Mouse (Mus musculus) monocyte, adult 5-6 weeks (primary cell): Measurements from ENCODE around the gene Gm21188. TPM values are rescaled to one million over a fixed set of nuclear protein-coding genes. Genes with fewer than 3 reads are reported as not detected.
"Not testable (repeated sequence)": the region's sequence is repeated elsewhere in the genome, so short reads cannot be mapped to it uniquely, and the experiment has no call there.

ENCODE experiments used
- ATAC-seq: fragments of 153-309, 156-312 bp; replicated peaks from 2 replicates; pipeline ENCODE4 v1.8.0; 2017; ENCODE audit warnings: mild to moderate bottlenecking; ENCODE audit not compliant: low TSS enrichment, insufficient number of reproducible peaks, severe bottlenecking, poor library complexity, low FRiP score
- total RNA-seq: library from RNA; stranded (forward); fragments of 200-1000, 200-491, 200-594 nt; gene quantifications from 3 replicates; pipeline ENCODE4 v1.2.3, GENCODE M21; 2017

Gene Gm21188
- 136 to 183 TPM (median 179 TPM) in 3 replicates for total RNA-seq

- not testable (repeated sequence) for ATAC-seq
Observed at GRCm38 (mm10) chr13:120052085-120052484, at the start of gene Gm21188. Gene Gm21188, minus strand, starts transcription at chr13:120052194.

- peak; percentile 60 for ATAC-seq
Observed at GRCm38 (mm10) chr13:120099327-120099726, 47.3 kb upstream of the Gm21188 start.

DNA sequence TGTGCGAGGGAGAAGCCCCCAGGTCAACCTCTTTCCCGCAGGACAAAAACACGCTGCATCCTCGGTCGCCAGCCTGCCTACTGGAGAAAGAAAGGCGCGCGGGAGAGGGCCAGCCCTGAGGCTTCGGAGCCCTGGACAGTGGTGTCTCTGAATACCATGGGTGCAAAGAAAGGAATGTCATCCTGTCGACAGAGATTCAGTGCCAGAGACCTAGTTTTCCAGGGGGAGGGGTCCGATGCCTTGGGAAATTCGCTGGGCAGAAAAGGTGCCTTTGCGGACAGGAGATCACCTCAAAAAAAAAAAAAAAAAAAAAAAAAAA is 44.9 kb upstream of the Gm21188 start:
- ATAC-seq = 0 out of 2 replicates have a peak, but pooled peaks have one; percentile 3

DNA sequence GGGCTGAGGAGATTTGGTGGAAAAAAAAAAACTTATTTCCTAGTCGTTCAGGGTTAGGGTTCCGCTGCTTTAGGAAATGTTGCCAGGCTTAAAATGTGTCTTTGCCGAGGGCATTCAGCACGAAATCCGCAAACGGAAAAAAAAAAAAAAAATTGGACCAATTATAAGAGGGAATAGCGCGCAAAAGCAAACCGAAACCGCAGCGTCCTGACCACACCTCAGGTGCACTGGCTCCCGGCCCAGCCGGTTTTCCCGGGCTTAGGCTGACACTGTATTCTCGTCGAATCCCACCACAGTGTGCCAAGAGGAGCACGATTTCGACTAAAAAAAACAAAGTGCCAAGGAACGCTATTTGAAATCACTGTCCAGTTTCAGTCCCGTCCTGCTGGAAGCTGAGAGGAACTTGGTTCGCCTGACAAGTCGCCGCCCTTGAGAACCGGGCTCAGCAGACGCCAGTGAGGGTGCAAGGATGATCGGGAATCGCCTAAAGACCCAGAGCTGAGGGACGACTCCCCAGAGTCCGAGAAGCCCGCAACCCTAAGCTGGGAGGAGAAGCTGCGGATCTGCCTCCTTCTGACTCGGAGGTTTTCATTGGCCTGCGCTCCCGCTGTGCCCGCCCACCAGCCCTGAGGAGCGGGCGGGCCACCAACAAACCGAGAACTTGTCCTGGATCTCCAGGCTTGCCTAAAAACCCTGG is 44.4 kb upstream of the Gm21188 start:
- peak; percentile 24 for ATAC-seq

DNA sequence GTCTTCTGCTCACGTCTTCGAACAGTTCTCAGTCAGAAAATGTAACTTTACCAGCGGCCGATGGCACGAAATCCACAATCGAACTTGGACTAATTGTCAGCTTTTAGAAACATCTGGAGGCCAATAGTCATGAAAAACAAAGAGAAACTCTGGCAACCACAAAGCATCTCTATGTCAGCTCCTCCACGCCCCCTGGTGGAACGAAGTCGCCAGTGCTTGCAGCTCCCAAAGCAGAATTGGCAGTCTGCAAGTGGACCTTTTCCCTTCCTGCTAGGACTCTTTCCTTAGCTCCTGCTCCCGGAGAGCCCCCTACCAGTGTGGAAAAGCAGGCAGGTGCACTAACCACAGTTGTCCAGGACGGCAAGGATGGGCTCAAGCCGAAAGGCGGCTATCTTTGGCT is 41.0 kb upstream of the Gm21188 start:
- peak; percentile 48; the same call in 1 of the 2 replicates for ATAC-seq

GRCm38 (mm10) chr13:120079644-120080043 is 27.6 kb upstream of the Gm21188 start:
- not testable (repeated sequence) for ATAC-seq

DNA sequence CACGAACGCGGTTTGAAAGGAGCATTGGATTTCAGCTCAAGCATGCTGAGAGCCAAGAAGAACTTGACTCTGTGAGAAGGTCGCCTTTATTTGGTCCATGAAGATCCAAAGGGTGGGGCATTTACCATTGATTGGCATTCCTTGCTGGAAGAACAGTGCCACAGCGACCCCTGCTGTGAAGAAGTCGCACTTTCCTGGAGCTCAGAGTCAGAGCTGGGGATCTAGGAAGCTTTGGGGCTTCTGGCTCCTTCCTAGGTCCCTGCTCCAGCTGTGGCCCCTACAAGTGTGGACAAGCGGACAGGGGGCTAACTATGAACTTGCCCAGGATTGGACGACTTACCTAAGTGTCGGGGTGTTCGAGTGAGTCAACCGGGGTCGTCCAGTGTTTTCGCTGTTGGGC is 18.9 kb upstream of the Gm21188 start:
- ATAC-seq = peak; percentile 64

DNA sequence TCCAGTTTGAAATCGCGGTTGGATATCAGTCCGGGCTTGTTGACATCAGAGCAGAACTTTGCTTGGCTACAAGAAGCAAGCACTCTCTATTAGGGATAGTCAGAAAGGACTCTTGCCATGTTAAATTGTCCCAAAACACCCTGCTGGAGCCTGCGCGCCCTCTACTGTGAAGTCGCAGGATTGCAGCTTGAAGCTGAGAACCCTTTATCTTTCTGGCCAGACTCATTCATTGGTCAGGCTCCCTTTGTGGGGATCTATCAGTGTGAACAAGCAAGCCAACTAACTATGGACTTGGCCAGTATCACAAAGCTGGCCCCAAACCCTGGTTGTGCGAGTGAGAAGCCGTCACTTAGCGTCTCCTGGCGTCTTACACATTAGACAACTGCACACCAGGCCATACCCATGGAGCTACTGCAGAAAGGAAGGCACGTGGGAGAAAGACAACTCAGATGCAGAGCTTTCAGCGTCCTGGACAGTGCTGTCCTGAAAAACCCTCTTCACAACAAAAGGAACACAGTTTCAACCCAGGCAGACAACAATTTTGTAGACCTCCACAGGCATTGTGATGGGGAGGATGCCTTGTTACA is 18.1 kb upstream of the Gm21188 start:
- ATAC-seq = peak; percentile 86

- peak; percentile 96 for ATAC-seq
Observed at GRCm38 (mm10) chr13:120063439-120064089, 11.6 kb upstream of the Gm21188 start.

DNA sequence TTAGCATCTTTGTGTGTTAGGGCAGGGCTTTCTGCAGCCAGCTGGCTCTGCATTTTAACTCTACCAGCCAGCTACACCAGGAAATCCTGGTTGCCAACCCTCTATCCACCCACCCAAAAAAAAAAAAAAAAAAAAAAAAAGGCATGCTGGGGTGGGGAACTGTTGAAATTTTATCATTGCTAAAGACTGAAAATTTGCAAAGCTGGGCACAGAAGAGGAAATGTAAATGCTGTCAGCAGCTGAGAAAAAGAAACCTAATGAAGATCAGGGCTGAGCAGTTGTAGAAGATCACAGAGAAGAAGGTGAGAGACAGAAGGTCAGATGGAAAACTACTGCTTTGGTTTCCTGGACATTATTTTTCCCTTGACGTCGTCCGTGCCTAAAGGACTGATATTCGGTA is 10.9 kb upstream of the Gm21188 start:
- ATAC-seq = peak; percentile 50; the same call in 1 of the 2 replicates

DNA sequence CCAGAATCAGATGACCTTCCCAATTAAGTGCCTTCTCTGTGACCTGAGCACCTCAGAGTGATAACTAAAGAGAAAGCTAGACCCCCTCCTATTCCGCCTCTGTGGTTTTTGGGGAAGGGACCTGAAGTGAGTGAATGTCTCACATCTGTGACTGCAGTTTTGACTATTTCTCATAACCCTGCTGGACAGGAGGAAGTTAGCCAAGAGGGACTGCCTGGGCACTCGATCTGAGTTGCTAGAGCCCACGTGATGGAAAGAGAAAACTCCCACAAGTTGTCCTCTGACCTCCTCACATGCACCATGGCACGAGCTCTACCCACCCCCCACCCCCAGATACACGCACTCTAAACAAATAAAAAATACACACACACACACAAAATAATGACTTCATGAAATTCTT is 3.4 kb downstream of the Gm21188 start:
- peak; percentile 50 for ATAC-seq

GRCm38 (mm10) chr13:120048186-120048585 is 3.8 kb downstream of the Gm21188 start:
- ATAC-seq = peak; percentile 73

DNA sequence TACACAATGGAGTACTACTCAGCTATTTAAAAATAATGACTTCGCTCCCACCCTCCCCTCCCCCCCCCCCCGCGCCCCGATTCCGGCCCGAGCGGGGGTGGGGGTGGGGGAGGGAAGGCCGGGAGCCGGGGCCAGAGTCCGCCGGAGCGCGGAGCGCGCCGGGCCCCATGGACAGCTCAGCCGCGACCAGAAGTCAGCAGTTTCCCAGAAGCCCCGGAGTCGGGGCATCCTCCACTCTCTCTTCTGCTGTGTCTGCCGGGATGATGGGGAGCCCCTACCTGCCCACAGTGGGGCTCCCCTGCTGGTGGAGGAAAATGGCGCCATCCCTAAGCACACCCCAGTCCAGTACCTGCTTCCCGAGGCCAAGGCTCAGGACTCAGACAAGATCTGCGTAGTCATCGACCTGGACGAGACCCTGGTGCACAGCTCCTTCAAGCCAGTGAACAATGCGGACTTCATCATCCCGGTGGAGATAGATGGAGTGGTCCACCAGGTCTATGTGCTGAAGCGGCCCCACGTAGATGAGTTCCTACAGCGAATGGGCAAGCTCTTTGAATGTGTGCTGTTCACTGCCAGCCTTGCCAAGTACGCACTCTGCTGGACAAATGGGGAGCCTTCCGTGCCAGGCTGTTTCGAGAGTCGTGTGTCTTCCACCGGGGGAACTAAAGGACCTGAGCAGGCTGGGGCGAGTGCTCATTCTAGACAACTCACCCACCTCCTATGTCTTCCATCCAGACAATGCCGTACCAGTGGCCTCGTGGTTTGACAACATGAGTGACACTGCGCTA is 5.4 kb downstream of the Gm21188 start:
- ATAC-seq = peak; percentile 51

GRCm38 (mm10) chr13:120041145-120041544 is 10.8 kb downstream of the Gm21188 start:
- peak; percentile 68; the same call in 1 of the 2 replicates for ATAC-seq

GRCm38 (mm10) chr13:120037881-120038280 is 14.1 kb downstream of the Gm21188 start:
- ATAC-seq = not testable (repeated sequence)

DNA sequence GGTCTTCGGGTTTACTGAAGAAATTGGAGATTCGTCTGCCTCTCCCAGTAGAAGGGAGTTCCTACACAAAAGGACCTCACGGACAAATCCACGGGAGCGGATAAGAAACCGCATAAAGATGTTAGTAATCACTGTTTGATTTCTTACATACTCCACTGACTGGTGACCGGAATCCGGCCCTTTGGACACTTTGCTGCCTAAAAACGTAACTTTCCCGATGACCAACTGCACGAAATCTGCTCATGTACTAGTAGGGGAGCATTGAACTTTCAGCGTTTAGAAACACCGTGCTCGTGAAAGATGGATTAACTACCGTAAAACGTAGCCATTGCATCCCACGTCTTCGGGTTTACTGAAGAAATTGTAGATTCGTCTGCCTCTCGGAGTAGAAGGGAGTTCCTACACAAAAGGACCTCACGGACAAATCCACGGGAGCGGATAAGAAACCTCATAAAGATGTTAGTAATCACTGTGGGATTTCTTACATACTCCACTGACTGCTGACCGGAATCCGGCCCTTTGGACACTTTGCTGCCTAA is 15.3 kb downstream of the Gm21188 start:
- not testable (repeated sequence) for ATAC-seq

DNA sequence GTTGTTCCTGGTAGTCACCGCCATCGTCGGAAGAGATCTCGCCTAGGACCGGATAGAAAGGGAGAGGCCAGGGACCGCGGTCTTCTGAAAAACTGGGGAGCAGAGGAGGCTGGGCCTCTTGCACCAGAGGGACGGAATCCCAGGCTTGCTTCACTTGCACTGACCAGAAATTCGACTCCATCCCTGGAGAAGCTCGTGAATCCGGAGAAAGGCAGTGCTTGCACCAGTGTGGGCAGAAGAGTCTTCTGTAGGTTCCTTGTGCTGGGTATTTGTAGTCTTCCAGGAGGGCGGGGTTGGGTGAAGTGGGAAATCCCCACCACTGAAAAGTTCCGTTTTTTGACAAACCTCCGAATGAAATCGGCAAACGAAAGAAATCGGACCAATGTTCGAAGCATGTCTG is 16.8 kb downstream of the Gm21188 start:
- not testable (repeated sequence) for ATAC-seq

DNA sequence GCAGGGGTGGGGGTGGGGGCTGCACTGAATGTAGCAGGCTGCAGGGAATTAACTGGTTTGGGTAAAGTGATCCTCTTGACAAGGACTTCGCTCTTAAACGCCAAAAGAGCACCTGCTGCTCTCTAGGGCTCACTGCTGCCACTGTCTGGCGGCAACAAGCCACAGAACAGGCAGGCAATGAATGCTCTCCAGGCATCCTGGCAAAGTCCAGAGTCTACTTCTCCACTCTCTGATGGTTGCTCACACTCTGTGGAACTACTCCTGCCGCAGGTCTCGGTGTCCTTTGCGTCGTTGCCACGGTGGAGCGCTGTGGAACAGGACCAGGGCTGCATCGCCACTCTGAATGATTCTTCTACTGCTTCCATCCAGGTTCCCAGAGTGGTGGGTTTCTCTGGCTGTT is 17.4 kb downstream of the Gm21188 start:
- ATAC-seq = not testable (repeated sequence)
